Mouse (Mus musculus) MEL (cell line): ENCODE data around the gene Klhl25.

Experiments used
- CHD1 ChIP-seq: IDR thresholded peaks from 2 replicates; pipeline ENCODE4 v1.6.1; 2012; ENCODE audit warnings: low read depth, mild to moderate bottlenecking, inconsistent platforms, low read length, improper control_type of control experiment
- HCFC1 ChIP-seq: IDR thresholded peaks from 2 replicates; pipeline ENCODE4 v1.6.1; 2012; ENCODE audit warnings: low read depth, mild to moderate bottlenecking, inconsistent platforms, low read length, improper control_type of control experiment, moderate library complexity
- KAT2A ChIP-seq: conservative IDR thresholded peaks from 2 replicates; pipeline ENCODE4 v1.6.1; 2012; ENCODE audit warnings: low read depth, low read length, improper control_type of control experiment, inconsistent platforms
- MAX ChIP-seq: IDR thresholded peaks from 2 replicates; pipeline ENCODE4 v1.6.1; 2011; ENCODE audit warnings: low read length, improper control_type of control experiment
- MYB ChIP-seq: IDR thresholded peaks from 2 replicates; pipeline ENCODE4 v1.6.1; 2011; ENCODE audit warnings: mild to moderate bottlenecking, low read depth, low read length, improper control_type of control experiment
- NRF1 ChIP-seq: IDR thresholded peaks from 2 replicates; pipeline ENCODE4 v1.6.1; 2014; ENCODE audit warnings: low read depth, mild to moderate bottlenecking, inconsistent platforms, low read length, improper control_type of control experiment, moderate library complexity; ENCODE audit not compliant: poor library complexity, insufficient read depth, severe bottlenecking
- POLR2A ChIP-seq, 2 experiments: IDR thresholded peaks; 2 replicates each; pipeline ENCODE4 v1.6.1; 2011 to 2012; ENCODE audit warnings: low read length in 2 of 2, mild to moderate bottlenecking in 2 of 2, control low read depth in 1 of 2, improper control_type of control experiment in 1 of 2, low read depth in 1 of 2, moderate library complexity in 1 of 2; ENCODE audit not compliant: control insufficient read depth in 1 of 2, insufficient read depth in 1 of 2, poor library complexity in 1 of 2
- TBP ChIP-seq: IDR thresholded peaks from 2 replicates; pipeline ENCODE4 v1.8.0; 2011; ENCODE audit warnings: low read depth, low read length, improper control_type of control experiment
- USF1 ChIP-seq: IDR thresholded peaks from 2 replicates; pipeline ENCODE4 v1.6.1; 2014; ENCODE audit warnings: low read depth, mild to moderate bottlenecking, inconsistent platforms, low read length, improper control_type of control experiment, moderate library complexity
- ZC3H11A ChIP-seq: IDR thresholded peaks from 2 replicates; pipeline ENCODE4 v1.6.1; 2012; ENCODE audit warnings: low read depth, mild to moderate bottlenecking, inconsistent platforms, low read length, improper control_type of control experiment

GRCm38 (mm10) chr7:75827357-75827756 is 20.8 kb upstream of the Klhl25 start:
- TF ChIP-seq TBP, result no peak
- no peak for TF ChIP-seq MYB
- no peak for TF ChIP-seq MAX
- no peak for TF ChIP-seq HCFC1
- no peak for TF ChIP-seq ZC3H11A
- no peak for TF ChIP-seq CHD1
- no peak for TF ChIP-seq USF1
- no peak for TF ChIP-seq NRF1
- no peak for TF ChIP-seq KAT2A
- TF ChIP-seq POLR2A (IDR thresholded peaks at IDR 0.05; ENCODE audit: control insufficient read depth in 1 of 2, insufficient read depth in 1 of 2, low read depth in 1 of 2, low read length in 2 of 2, poor library complexity in 1 of 2), result no peak
